Mouse (Mus musculus) embryo, embryonic 9.5 days (tissue): ENCODE measurements around the gene Mfsd14b.

Experiments
- DNase-seq: peaks from one replicate; pipeline ENCODE4 v3.0.0-alpha.2; 2017; ENCODE audit errors: extremely low spot score

The Mfsd14b gene

GRCm38 (mm10) chr13:65112459-65113110, at the start of gene Mfsd14b:
Gene Mfsd14b, minus strand, starts transcription at chr13:65112975.
- peak; percentile 91 for DNase-seq

GRCm38 (mm10) chr13:65149940-65150339, 37.2 kb upstream of the Mfsd14b start, which contains the start of gene Olfr466:
Gene Olfr466, plus strand, starts transcription at chr13:65150240.
- no peak for DNase-seq

GRCm38 (mm10) chr13:65137789-65138188, 25.0 kb upstream of the Mfsd14b start, which contains the start of gene Olfr465-ps1:
Gene Olfr465-ps1, plus strand, starts transcription at chr13:65138089.
- DNase-seq = no peak

- DNase-seq = no peak
Measured at GRCm38 (mm10) chr13:65127063-65127847, 14.5 kb upstream of the Mfsd14b start.

- DNase-seq = no peak
Measured at GRCm38 (mm10) chr13:65122111-65122510, 9.3 kb upstream of the Mfsd14b start.

- DNase-seq = no peak
Measured at GRCm38 (mm10) chr13:65120984-65121383, 8.2 kb upstream of the Mfsd14b start.

- no peak for DNase-seq
Measured at GRCm38 (mm10) chr13:65113239-65113638, 464 bp upstream of the Mfsd14b start.

GRCm38 (mm10) chr13:65111961-65112360, 814 bp downstream of the Mfsd14b start:
- DNase-seq = peak; percentile 22

- no peak for DNase-seq
Measured at GRCm38 (mm10) chr13:65101232-65101631, 11.5 kb downstream of the Mfsd14b start.

GRCm38 (mm10) chr13:65100678-65101077, 12.1 kb downstream of the Mfsd14b start:
- no peak for DNase-seq

- DNase-seq = no peak
Measured at GRCm38 (mm10) chr13:65097018-65097417, 15.8 kb downstream of the Mfsd14b start.

GRCm38 (mm10) chr13:65095923-65096322, 16.9 kb downstream of the Mfsd14b start:
- DNase-seq = no peak

GRCm38 (mm10) chr13:65069969-65070368, 42.8 kb downstream of the Mfsd14b start:
- no peak for DNase-seq

- DNase-seq = no peak
Measured at GRCm38 (mm10) chr13:65052660-65053059, 60.1 kb downstream of the Mfsd14b start, which contains the start of gene Prss47. Gene Prss47, minus strand, starts transcription at chr13:65052760.

GRCm38 (mm10) chr13:65035057-65035456, 77.7 kb downstream of the Mfsd14b start:
- DNase-seq = no peak

- no peak for DNase-seq
Measured at GRCm38 (mm10) chr13:65032758-65033157, 80.0 kb downstream of the Mfsd14b start, which contains the start of gene Spata31d1c. Gene Spata31d1c, plus strand, starts transcription at chr13:65033058.
